Mouse (Mus musculus): ENCODE measurements around the gene Cacna2d3. TPM values are rescaled to one million over a fixed set of nuclear protein-coding genes. Genes with fewer than 3 reads are reported as not detected.
A peak's percentile ranks its signal among the peaks of the same experiment; 100 is the strongest.

Gene Cacna2d3
- polyA plus RNA-seq, 1 experiment from 2014 or later: 16.2 TPM

DNA sequence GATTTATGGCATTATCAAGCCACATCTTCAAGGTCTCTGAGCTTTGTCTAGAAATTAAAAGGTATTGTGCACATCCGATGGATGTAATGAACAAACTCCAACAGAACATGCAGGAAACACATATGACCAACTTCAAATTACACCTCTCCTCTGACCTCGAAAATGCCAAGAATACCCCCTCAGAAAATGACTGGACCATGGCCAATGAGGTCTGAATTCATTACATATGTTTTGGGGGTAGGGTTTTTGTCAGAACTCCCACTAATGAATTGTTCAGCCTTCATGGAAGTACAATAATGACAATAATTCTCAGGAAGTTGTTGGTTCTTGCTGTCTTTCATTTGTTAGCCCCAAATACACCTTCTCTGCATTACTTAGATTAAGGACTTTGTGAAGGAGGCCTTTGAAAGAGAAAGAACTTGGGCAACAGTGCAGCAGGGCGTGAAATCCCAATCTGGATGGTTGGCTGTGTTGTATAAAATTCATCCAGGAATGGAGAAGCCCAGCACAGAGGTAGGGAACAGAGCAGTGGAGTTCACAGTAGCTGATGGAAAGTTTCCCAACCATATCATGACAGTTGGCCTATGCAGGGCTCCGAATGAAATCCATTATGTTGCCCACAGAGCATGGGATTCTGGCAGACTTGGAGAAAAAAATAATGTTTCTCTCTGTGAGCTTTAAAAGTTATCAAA is 499.3 kb downstream of the Cacna2d3 start:
- H3K27me3 ChIP-seq (ENCODE audit: control insufficient read depth, insufficient read depth, low read length): no peaks in the 10 kb centered on the region
- ATAC-seq (ENCODE audit: low FRiP score) (no peak), DNase-seq (ENCODE audit: low spot score, missing footprints) (no peak)
- H3K36me3 ChIP-seq (ENCODE audit: control insufficient read depth, insufficient read depth, low read length): no peaks in the 10 kb centered on the region
- H3K9me3 ChIP-seq (ENCODE audit: control insufficient read depth, low read length): no peaks in the 10 kb centered on the region
- peaks cover 14% of the 10 kb centered on the region for H3K4me1 ChIP-seq (ENCODE audit: control insufficient read depth, insufficient read depth, low read length)
- H3K4me2 ChIP-seq: no peak overlapping the region
- no peak overlapping the region for H3K27ac ChIP-seq (ENCODE audit: low read depth, low read length)
- WGBS: 69% methylated on average over 4 of the region's 4 CpGs
- H3K4me3 ChIP-seq (ENCODE audit: low read depth, low read length): no peak overlapping the region
- H3K9ac ChIP-seq (ENCODE audit: low read length): no peak overlapping the region

DNA sequence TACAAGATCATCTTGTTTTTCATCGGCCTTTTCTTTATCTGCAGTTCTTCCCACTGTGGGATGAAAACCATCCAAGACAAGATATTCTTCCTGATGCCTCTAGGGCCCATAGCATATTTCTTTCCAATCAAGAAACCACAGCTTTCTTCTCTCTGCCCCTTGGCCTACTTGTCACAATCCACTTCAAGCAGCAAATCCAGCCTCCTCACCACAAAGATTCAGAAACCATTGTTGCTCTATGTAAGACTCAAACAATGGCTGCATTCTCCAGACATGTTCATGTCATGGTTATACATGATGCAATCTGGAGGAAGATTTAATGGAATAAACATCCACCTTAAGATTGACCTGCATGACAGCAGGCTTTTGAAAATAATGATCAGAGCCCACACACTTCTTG is 505.6 kb downstream of the Cacna2d3 start:
- 81% methylated on average over 1 of the region's 1 CpGs for WGBS
- H3K9me3 ChIP-seq (ENCODE audit: control insufficient read depth, low read length): no peaks in the 10 kb centered on the region

DNA sequence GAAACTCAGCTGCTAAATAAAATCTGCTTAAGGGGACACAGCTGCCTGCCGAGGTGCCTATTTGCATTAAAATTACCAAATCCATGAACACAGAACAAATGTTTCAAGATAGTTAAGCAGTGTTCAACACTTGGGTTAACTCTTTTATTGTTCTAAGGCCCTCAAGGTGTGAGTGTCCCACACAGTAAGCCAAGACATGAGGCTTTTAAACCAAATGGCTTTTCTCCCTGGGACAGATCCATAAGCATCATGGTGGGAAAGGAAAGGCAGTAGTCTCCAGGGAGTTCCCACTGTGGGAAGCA is 516.7 kb downstream of the Cacna2d3 start:
- peaks cover 4% of the 10 kb centered on the region; the same call in 1 of the 2 replicates for H3K9me3 ChIP-seq (ENCODE audit: control insufficient read depth, low read length)
- no peaks in the 10 kb centered on the region for H3K36me3 ChIP-seq (ENCODE audit: control insufficient read depth, insufficient read depth, low read length)
- peak overlapping the region; percentile 11; the same call in 1 of the 2 replicates for H3K4me2 ChIP-seq
- 22% methylated on average over 1 of the region's 1 CpGs for WGBS
- H3K27ac ChIP-seq (ENCODE audit: low read depth, low read length): 0 out of 2 replicates have a peak overlapping the region, but pooled peaks have one; percentile 6
- H3K27me3 ChIP-seq (ENCODE audit: control insufficient read depth, insufficient read depth, low read length): no peaks in the 10 kb centered on the region
- no peak overlapping the region for H3K4me3 ChIP-seq (ENCODE audit: low read depth, low read length)
- DNase-seq (ENCODE audit: low spot score, missing footprints) (no peak), ATAC-seq (ENCODE audit: low FRiP score) (no peak; the same call in 1 of the 2 replicates)
- H3K4me1 ChIP-seq (ENCODE audit: control insufficient read depth, insufficient read depth, low read length): peaks cover 11% of the 10 kb centered on the region
- no peak overlapping the region for H3K9ac ChIP-seq (ENCODE audit: low read length)

More for the DNA sequence above, 505.6 kb downstream of the Cacna2d3 start:
- Histone ChIP-seq H3K4me2 (no peak overlapping the region), H3K9ac (ENCODE audit: low read length) (no peak overlapping the region), H3K4me3 (ENCODE audit: low read depth, low read length) (no peak overlapping the region), H3K27ac (ENCODE audit: low read depth, low read length) (no peak overlapping the region), H3K36me3 (ENCODE audit: control insufficient read depth, insufficient read depth, low read length) (no peaks in the 10 kb centered on the region), H3K27me3 (ENCODE audit: control insufficient read depth, insufficient read depth, low read length) (no peaks in the 10 kb centered on the region), H3K4me1 (ENCODE audit: control insufficient read depth, insufficient read depth, low read length) (no peaks in the 10 kb centered on the region)
- DNase-seq (ENCODE audit: low spot score, missing footprints): no peak
- no peak for ATAC-seq (ENCODE audit: low FRiP score)

DNA sequence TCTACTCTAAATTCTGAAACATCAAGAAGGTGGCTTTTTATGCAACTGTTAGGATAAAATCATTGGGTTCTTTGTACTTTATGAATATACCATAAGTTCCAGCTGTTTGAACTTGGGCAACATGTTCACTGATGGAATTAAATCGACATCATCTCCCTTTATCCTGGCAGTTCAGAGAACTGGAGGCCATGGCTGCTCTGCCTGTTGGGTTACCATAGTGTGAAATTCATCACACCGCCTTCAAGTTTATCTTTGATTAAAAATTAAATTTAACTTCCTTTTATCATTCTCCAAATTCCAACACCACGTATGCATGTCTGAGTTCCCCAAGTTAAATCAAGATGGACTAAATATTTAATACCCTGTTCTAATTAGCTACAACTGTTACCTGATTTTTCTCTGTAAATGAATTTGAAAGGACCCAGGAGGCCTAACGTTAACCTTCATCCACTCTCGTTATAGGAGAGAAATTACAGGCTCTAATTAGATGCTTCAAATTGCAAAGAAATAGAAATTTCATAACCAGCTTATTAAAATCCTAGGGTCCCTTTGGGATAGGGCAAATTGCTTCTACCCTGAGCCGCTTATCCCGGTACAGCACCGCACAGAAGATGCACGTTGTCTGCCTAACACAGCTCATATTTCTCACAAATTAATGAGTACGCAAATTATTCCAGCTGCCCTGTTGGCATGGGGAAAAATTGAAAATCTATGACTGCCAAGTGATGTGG is 517.3 kb downstream of the Cacna2d3 start:
- Histone ChIP-seq H3K27me3 (ENCODE audit: control insufficient read depth, insufficient read depth, low read length) (no peaks in the 10 kb centered on the region), H3K36me3 (ENCODE audit: control insufficient read depth, insufficient read depth, low read length) (no peaks in the 10 kb centered on the region), H3K4me3 (ENCODE audit: low read depth, low read length) (no peak overlapping the region), H3K9me3 (ENCODE audit: control insufficient read depth, low read length) (peaks cover 4% of the 10 kb centered on the region; the same call in 1 of the 2 replicates), H3K27ac (ENCODE audit: low read depth, low read length) (no peak overlapping the region), H3K4me1 (ENCODE audit: control insufficient read depth, insufficient read depth, low read length) (peaks cover 11% of the 10 kb centered on the region), H3K4me2 (no peak overlapping the region), H3K9ac (ENCODE audit: low read length) (no peak overlapping the region)
- ATAC-seq (ENCODE audit: low FRiP score) (no peak; the same call in 1 of the 2 replicates), DNase-seq (ENCODE audit: low spot score, missing footprints) (peak; percentile 86)
- WGBS: 57% methylated on average over 10 of the region's 10 CpGs

DNA sequence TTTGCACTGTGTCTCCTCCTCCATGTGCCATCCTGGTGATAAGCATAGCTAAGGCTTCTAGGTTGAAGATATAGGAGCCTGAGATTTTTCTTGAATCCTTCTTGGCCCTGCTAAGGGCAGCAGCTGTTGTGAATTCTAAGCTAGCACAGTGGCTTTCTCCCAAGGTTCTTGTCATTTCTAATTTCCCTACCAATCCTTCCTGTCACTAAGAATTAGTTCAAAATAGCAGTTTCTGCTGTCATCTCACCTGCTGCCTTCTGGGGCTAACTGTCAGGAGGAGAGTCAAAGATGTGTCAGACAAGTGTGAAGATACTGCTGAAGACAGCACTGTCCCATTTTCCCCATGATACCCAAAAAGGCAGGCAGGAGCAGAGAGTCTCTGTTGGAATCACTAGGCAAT is 525.5 kb downstream of the Cacna2d3 start:
- Histone ChIP-seq H3K4me2 (no peak overlapping the region), H3K9ac (ENCODE audit: low read length) (no peak overlapping the region), H3K36me3 (ENCODE audit: control insufficient read depth, insufficient read depth, low read length) (no peaks in the 10 kb centered on the region), H3K27me3 (ENCODE audit: control insufficient read depth, insufficient read depth, low read length) (no peaks in the 10 kb centered on the region), H3K27ac (ENCODE audit: low read depth, low read length) (no peak overlapping the region), H3K9me3 (ENCODE audit: control insufficient read depth, low read length) (no peaks in the 10 kb centered on the region), H3K4me3 (ENCODE audit: low read depth, low read length) (no peak overlapping the region), H3K4me1 (ENCODE audit: control insufficient read depth, insufficient read depth, low read length) (no peaks in the 10 kb centered on the region)
- no peak for DNase-seq (ENCODE audit: low spot score, missing footprints)
- ATAC-seq (ENCODE audit: low FRiP score): no peak

DNA sequence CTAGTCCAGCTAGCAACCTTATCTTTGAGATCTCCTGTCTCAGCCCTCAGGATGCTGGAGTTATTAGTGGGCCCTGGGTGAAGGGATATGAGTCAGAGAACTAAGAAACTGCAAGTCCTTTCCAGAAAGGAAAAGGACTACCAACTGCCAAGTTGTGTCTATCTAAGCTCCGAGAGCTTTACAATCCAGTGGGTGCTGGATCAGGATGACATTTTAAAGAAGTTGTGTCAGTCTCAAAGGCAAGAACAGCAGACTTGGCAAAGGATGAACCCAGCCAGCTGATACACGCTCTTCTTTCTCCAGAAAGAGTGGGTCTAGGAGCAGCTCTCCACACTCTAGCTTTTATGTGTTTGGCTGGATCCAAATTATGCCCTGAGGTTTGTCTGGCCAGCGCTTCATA is 530.2 kb downstream of the Cacna2d3 start:
- Histone ChIP-seq H3K4me3 (ENCODE audit: low read depth, low read length) (no peak overlapping the region), H3K27me3 (ENCODE audit: control insufficient read depth, insufficient read depth, low read length) (no peaks in the 10 kb centered on the region), H3K4me2 (no peak overlapping the region), H3K36me3 (ENCODE audit: control insufficient read depth, insufficient read depth, low read length) (no peaks in the 10 kb centered on the region), H3K27ac (ENCODE audit: low read depth, low read length) (no peak overlapping the region), H3K9ac (ENCODE audit: low read length) (no peak overlapping the region), H3K4me1 (ENCODE audit: control insufficient read depth, insufficient read depth, low read length) (no peaks in the 10 kb centered on the region), H3K9me3 (ENCODE audit: control insufficient read depth, low read length) (no peaks in the 10 kb centered on the region)
- WGBS: 92% methylated on average over 3 of the region's 3 CpGs
- no peak for DNase-seq (ENCODE audit: low spot score, missing footprints)
- no peak for ATAC-seq (ENCODE audit: low FRiP score)

DNA sequence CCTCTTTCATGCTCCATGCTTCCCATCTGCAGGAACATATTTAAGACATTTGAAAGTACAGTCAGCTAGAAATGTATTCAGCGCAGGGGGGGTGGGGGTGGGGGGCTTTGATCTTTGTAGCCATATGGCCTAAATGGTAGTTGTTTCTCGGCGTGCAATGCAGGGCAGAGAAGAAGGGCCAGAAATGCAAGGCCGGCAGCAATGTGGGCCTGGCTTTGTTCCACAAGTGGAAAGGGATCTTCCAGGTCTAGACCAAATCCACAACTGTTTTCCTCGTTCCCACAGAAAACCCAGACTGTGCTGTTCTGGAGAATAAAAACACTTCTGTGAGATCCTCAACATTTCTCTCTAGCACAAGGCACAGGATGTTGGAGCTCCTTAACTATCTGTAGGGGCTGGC is 537.9 kb downstream of the Cacna2d3 start:
- Histone ChIP-seq H3K27me3 (ENCODE audit: control insufficient read depth, insufficient read depth, low read length) (no peaks in the 10 kb centered on the region), H3K4me1 (ENCODE audit: control insufficient read depth, insufficient read depth, low read length) (peaks cover 9% of the 10 kb centered on the region), H3K9me3 (ENCODE audit: control insufficient read depth, low read length) (no peaks in the 10 kb centered on the region), H3K9ac (ENCODE audit: low read length) (no peak overlapping the region), H3K27ac (ENCODE audit: low read depth, low read length) (no peak overlapping the region), H3K36me3 (ENCODE audit: control insufficient read depth, insufficient read depth, low read length) (no peaks in the 10 kb centered on the region), H3K4me3 (ENCODE audit: low read depth, low read length) (no peak overlapping the region), H3K4me2 (no peak overlapping the region)
- 87% methylated on average over 5 of the region's 5 CpGs for WGBS
- ATAC-seq (ENCODE audit: low FRiP score) (no peak), DNase-seq (ENCODE audit: low spot score, missing footprints) (no peak)

DNA sequence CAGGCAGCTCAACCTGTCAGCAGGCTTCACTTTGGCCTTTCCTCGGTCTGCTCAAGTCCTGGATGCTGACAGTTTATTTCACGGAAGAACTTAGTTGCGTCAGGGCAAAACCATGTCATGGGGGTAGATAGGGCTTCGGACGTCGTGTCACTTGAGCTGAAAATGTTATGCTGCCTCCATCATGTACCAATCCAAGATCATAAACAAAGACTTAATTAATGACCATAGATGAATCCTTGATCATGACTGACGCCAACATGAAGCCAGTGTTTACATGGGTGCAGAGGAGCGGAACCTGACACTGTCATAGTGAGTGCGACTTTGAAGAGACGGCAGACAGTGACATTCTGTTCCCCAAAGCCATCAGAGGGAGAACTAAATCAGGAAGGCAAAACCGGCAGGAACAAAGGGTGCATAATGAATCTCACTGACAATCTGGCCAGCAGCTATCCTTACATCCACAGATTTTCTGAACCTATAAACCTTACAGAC is 542.2 kb downstream of the Cacna2d3 start:
- 28% methylated on average over 11 of the region's 11 CpGs for WGBS
- DNase-seq (ENCODE audit: low spot score, missing footprints) (no peak), ATAC-seq (ENCODE audit: low FRiP score) (peak; percentile 70)
- no peaks in the 10 kb centered on the region for H3K9me3 ChIP-seq (ENCODE audit: control insufficient read depth, low read length)
- peak overlapping the region; percentile 15; the same call in 1 of the 2 replicates for H3K4me2 ChIP-seq
- no peak overlapping the region for H3K4me3 ChIP-seq (ENCODE audit: low read depth, low read length)
- no peaks in the 10 kb centered on the region for H3K36me3 ChIP-seq (ENCODE audit: control insufficient read depth, insufficient read depth, low read length)
- peak overlapping the region; percentile 72 for H3K27ac ChIP-seq (ENCODE audit: low read depth, low read length)
- no peaks in the 10 kb centered on the region for H3K27me3 ChIP-seq (ENCODE audit: control insufficient read depth, insufficient read depth, low read length)
- no peak overlapping the region for H3K9ac ChIP-seq (ENCODE audit: low read length)
- H3K4me1 ChIP-seq (ENCODE audit: control insufficient read depth, insufficient read depth, low read length): peaks cover 13% of the 10 kb centered on the region

DNA sequence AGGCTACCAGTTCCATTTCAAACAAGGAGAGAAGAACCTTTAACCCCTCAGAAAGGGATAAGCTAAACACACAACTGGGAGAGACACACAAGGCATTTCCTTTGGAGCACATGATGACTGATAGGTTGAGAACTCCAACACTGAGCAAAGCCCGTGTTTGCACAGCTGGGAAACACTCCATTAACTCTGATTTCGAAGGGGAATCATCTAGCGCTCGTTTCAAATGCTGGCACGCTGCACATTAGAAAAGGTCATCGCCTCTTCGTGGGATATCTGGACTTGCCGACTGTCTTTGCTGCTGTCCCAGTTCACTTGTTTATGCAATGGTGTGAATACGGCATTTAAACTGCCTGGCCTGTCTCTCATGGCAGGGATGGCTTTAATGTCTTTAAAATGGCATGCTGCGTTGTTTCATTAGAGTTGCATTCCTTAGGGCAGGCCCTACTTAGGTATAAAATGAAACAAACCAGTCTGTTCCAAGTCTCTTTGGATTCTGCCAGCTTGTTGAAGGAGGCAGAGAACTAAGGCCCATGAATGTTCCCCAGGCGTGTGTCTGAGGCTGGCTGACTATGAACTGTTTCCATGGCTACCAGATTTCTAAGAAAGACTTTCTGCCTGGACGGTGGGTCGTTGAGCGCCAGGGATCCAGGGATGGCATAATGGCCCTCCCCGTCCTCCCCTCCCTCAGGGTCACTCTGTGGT is 542.8 kb downstream of the Cacna2d3 start:
- peak; percentile 91 for ATAC-seq (ENCODE audit: low FRiP score)
- Histone ChIP-seq H3K9me3 (ENCODE audit: control insufficient read depth, low read length) (no peaks in the 10 kb centered on the region), H3K4me2 (peak overlapping the region; percentile 15; the same call in 1 of the 2 replicates), H3K27ac (ENCODE audit: low read depth, low read length) (peak overlapping the region; percentile 72), H3K4me1 (ENCODE audit: control insufficient read depth, insufficient read depth, low read length) (peaks cover 13% of the 10 kb centered on the region), H3K36me3 (ENCODE audit: control insufficient read depth, insufficient read depth, low read length) (no peaks in the 10 kb centered on the region), H3K27me3 (ENCODE audit: control insufficient read depth, insufficient read depth, low read length) (no peaks in the 10 kb centered on the region), H3K4me3 (ENCODE audit: low read depth, low read length) (no peak overlapping the region), H3K9ac (ENCODE audit: low read length) (peak overlapping the region; percentile 24; the same call in 1 of the 2 replicates)
- peak; percentile 97 for DNase-seq (ENCODE audit: low spot score, missing footprints)
- whole genome bisulfite sequencing: 11% methylated on average over 15 of the region's 15 CpGs
